Mouse (Mus musculus) MEL (cell line): ENCODE measurements around the gene Nipsnap2. TPM values are rescaled to one million over a fixed set of nuclear protein-coding genes. Genes with fewer than 3 reads are reported as not detected.

Source experiments
- DNase-seq: peaks from one replicate; pipeline ENCODE4 v3.0.0; 2011; ENCODE audit warnings: low read depth, low spot score
- H3K27ac ChIP-seq: 2 replicates; pipeline ENCODE4 v1.5.1; 2012; ENCODE audit warnings: low read depth, mild to moderate bottlenecking, control low read depth, low read length, moderate library complexity; ENCODE audit not compliant: control insufficient read depth
- H3K27me3 ChIP-seq, 2 experiments: fragments of 150-350 bp in 1 of 2; sonication (generic) in 1 of 2; 2 replicates each; pipeline ENCODE4 v1.6.1; 2012; ENCODE audit warnings: low read length in 2 of 2, mild to moderate bottlenecking in 2 of 2, improper control_type of control experiment in 1 of 2, moderate library complexity in 1 of 2; ENCODE audit not compliant: insufficient read depth in 2 of 2, control insufficient read depth in 1 of 2
- H3K36me3 ChIP-seq, 2 experiments: 2 replicates each; pipeline ENCODE4 v1.6.1; 2012 to 2014; ENCODE audit warnings: low read length in 2 of 2, improper control_type of control experiment in 1 of 2, inconsistent platforms in 1 of 2, mild to moderate bottlenecking in 1 of 2; ENCODE audit not compliant: insufficient read depth in 2 of 2, control insufficient read depth in 1 of 2
- H3K4me1 ChIP-seq, 2 experiments: fragments of 150-350 bp in 1 of 2; sonication (generic) in 1 of 2; 2 replicates each; pipeline ENCODE4 v1.6.1; 2012; ENCODE audit warnings: low read length in 2 of 2, improper control_type of control experiment in 1 of 2, mild to moderate bottlenecking in 1 of 2; ENCODE audit not compliant: insufficient read depth in 2 of 2, control insufficient read depth in 1 of 2
- H3K4me3 ChIP-seq, 2 experiments: fragments of 150-350 bp in 1 of 2; sonication (generic) in 1 of 2; 2 replicates each; pipeline ENCODE4 v1.5.1; 2012; ENCODE audit warnings: low read depth in 2 of 2, low read length in 2 of 2, mild to moderate bottlenecking in 2 of 2, moderate library complexity in 2 of 2, control low read depth in 1 of 2, improper control_type of control experiment in 1 of 2; ENCODE audit not compliant: control insufficient read depth in 1 of 2, insufficient read depth in 1 of 2
- H3K79me2 ChIP-seq: 2 replicates; pipeline ENCODE4 v1.6.1; 2012; ENCODE audit warnings: mild to moderate bottlenecking, low read length, moderate library complexity; ENCODE audit not compliant: control insufficient read depth, poor library complexity, insufficient read depth
- H3K9ac ChIP-seq: 2 replicates; pipeline ENCODE4 v1.6.1; 2012; ENCODE audit warnings: low read depth, mild to moderate bottlenecking, control low read depth, low read length, moderate library complexity; ENCODE audit not compliant: control insufficient read depth, poor library complexity, severe bottlenecking
- H3K9me3 ChIP-seq: fragments of 150-350 bp; sonication (generic); replicated peaks from 2 replicates; pipeline ENCODE4 v1.6.1; 2012; ENCODE audit warnings: mild to moderate bottlenecking, low read length, improper control_type of control experiment, moderate library complexity; ENCODE audit not compliant: insufficient read depth
- CTCF ChIP-seq, 3 experiments: IDR thresholded peaks in 2 of 3; conservative IDR thresholded peaks in 1 of 3; 2 replicates each; pipeline ENCODE4 v1.5.1; 2011 to 2012; ENCODE audit warnings: low read length in 3 of 3, low read depth in 2 of 3, mild to moderate bottlenecking in 2 of 3, improper control_type of control experiment in 1 of 3, inconsistent platforms in 1 of 3, mixed read lengths in 1 of 3, moderate library complexity in 1 of 3; ENCODE audit not compliant: control insufficient read depth in 1 of 3, insufficient read depth in 1 of 3, poor library complexity in 1 of 3, severe bottlenecking in 1 of 3
- E2F4 ChIP-seq: IDR thresholded peaks from 2 replicates; pipeline ENCODE4 v1.6.1; 2011; ENCODE audit warnings: low read depth, low read length, improper control_type of control experiment, borderline replicate concordance
- ETS1 ChIP-seq: IDR thresholded peaks from 2 replicates; pipeline ENCODE4 v1.6.1; 2012; ENCODE audit warnings: low read depth, mild to moderate bottlenecking, inconsistent platforms, low read length, improper control_type of control experiment, moderate library complexity
- GATA1 ChIP-seq: IDR thresholded peaks from 2 replicates; pipeline ENCODE4 v1.6.1; 2011; ENCODE audit warnings: low read depth, low read length, improper control_type of control experiment
- HCFC1 ChIP-seq: IDR thresholded peaks from 2 replicates; pipeline ENCODE4 v1.6.1; 2012; ENCODE audit warnings: low read depth, mild to moderate bottlenecking, inconsistent platforms, low read length, improper control_type of control experiment, moderate library complexity
- MAFK ChIP-seq: IDR thresholded peaks from 2 replicates; pipeline ENCODE4 v1.6.1; 2011; ENCODE audit warnings: low read depth, mild to moderate bottlenecking, low read length, improper control_type of control experiment, borderline replicate concordance
- MAZ ChIP-seq: IDR thresholded peaks from 2 replicates; pipeline ENCODE4 v1.6.1; 2012; ENCODE audit warnings: low read depth, mild to moderate bottlenecking, inconsistent platforms, low read length, improper control_type of control experiment
- MEF2A ChIP-seq: IDR thresholded peaks from 2 replicates; pipeline ENCODE4 v1.6.1; 2014; ENCODE audit warnings: low read depth, mild to moderate bottlenecking, inconsistent platforms, low read length, improper control_type of control experiment; ENCODE audit not compliant: poor library complexity, insufficient replicate concordance, severe bottlenecking; ENCODE audit errors: extremely low read depth
- MYB ChIP-seq: IDR thresholded peaks from 2 replicates; pipeline ENCODE4 v1.6.1; 2011; ENCODE audit warnings: mild to moderate bottlenecking, low read depth, low read length, improper control_type of control experiment
- MYC ChIP-seq: IDR thresholded peaks from 2 replicates; pipeline ENCODE4 v1.6.1; 2011; ENCODE audit warnings: low read depth, mild to moderate bottlenecking, low read length, improper control_type of control experiment, moderate library complexity
- NRF1 ChIP-seq: IDR thresholded peaks from 2 replicates; pipeline ENCODE4 v1.6.1; 2014; ENCODE audit warnings: low read depth, mild to moderate bottlenecking, inconsistent platforms, low read length, improper control_type of control experiment, moderate library complexity; ENCODE audit not compliant: poor library complexity, insufficient read depth, severe bottlenecking
- POLR2AphosphoS5 ChIP-seq: IDR thresholded peaks from 2 replicates; pipeline ENCODE4 v1.6.1; 2012; ENCODE audit warnings: low read depth, borderline replicate concordance, mild to moderate bottlenecking, inconsistent platforms, low read length, moderate library complexity, mixed read lengths
- RAD21 ChIP-seq: IDR thresholded peaks from 2 replicates; pipeline ENCODE4 v1.6.1; 2011; ENCODE audit warnings: mild to moderate bottlenecking, low read depth, low read length, improper control_type of control experiment
- RCOR1 ChIP-seq: IDR thresholded peaks from 2 replicates; pipeline ENCODE4 v1.6.1; 2012; ENCODE audit warnings: low read depth, mild to moderate bottlenecking, inconsistent platforms, low read length, improper control_type of control experiment
- SIN3A ChIP-seq: IDR thresholded peaks from 2 replicates; pipeline ENCODE4 v1.6.1; 2012; ENCODE audit warnings: low read length, improper control_type of control experiment, inconsistent platforms
- SMC3 ChIP-seq: IDR thresholded peaks from 2 replicates; pipeline ENCODE4 v1.6.1; 2011; ENCODE audit warnings: low read depth, low read length, improper control_type of control experiment
- TAL1 ChIP-seq: IDR thresholded peaks from 2 replicates; pipeline ENCODE4 v1.6.1; 2012; ENCODE audit warnings: mild to moderate bottlenecking, inconsistent platforms, low read length, moderate library complexity, mixed read lengths
- TBP ChIP-seq: IDR thresholded peaks from 2 replicates; pipeline ENCODE4 v1.8.0; 2011; ENCODE audit warnings: low read depth, low read length, improper control_type of control experiment
- TCF12 ChIP-seq: IDR thresholded peaks from 2 replicates; pipeline ENCODE4 v1.6.1; 2014; ENCODE audit warnings: low read depth, mild to moderate bottlenecking, inconsistent platforms, low read length, improper control_type of control experiment, moderate library complexity
- UBTF ChIP-seq: IDR thresholded peaks from 2 replicates; pipeline ENCODE4 v1.6.1; 2012; ENCODE audit warnings: low read depth, mild to moderate bottlenecking, inconsistent platforms, low read length, improper control_type of control experiment, moderate library complexity, borderline replicate concordance; ENCODE audit not compliant: insufficient read depth
- USF1 ChIP-seq: IDR thresholded peaks from 2 replicates; pipeline ENCODE4 v1.6.1; 2014; ENCODE audit warnings: low read depth, mild to moderate bottlenecking, inconsistent platforms, low read length, improper control_type of control experiment, moderate library complexity
- ZC3H11A ChIP-seq: IDR thresholded peaks from 2 replicates; pipeline ENCODE4 v1.6.1; 2012; ENCODE audit warnings: low read depth, mild to moderate bottlenecking, inconsistent platforms, low read length, improper control_type of control experiment
- ZNF384 ChIP-seq: IDR thresholded peaks from 2 replicates; pipeline ENCODE4 v1.6.1; 2012; ENCODE audit warnings: low read depth, mild to moderate bottlenecking, inconsistent platforms, low read length, improper control_type of control experiment
- polyA plus RNA-seq, 2 experiments: library from polyadenylated mRNA; stranded (reverse) in 1 of 2; unstranded in 1 of 2; fragments of >175 nt in 1 of 2; fragments of >200 nt in 1 of 2; gene quantifications; 2 replicates each; pipeline versions ENCODE4 v1.2.1 to v1.2.4; 2012; ENCODE audit warnings: low replicate concordance in 2 of 2, low read depth in 1 of 2; ENCODE audit not compliant: insufficient read length in 2 of 2, insufficient read depth in 1 of 2, missing spikeins in 1 of 2
- total RNA-seq: library from RNA; depleted of rRNA; stranded (reverse); fragments of 300-350 nt; gene quantifications from 2 replicates; pipeline ENCODE4 v1.2.3, GENCODE M21; 2012

Nipsnap2 gene
- total and polyA plus RNA-seq, 3 experiments: 34.2 to 35.7 TPM; not detected in 1

DNA sequence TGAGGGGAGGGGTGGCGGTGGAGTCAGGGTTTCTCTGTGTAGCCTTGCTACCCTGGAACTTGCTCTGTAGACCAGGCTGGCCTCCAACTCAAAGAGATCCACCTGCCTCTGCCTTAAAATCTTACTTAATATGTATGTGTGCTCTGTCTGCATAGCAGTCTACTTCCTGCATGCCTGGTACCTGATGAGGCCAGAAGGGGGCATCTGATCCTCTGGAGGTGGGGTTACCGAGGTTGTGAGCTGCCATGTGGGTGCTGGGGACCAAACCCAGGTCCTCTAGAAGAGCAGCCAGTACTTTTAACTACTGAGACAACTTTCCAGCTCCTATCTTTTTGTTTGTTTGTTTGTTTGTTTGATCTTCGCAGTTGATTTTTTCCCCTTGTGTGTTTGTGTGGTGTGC is 55.3 kb downstream of the Nipsnap2 start:
- Histone ChIP-seq H3K36me3 (peaks cover 0 to 8% of the 10 kb centered on the region in 2 experiments; a peak in 2 of 4 replicates), H3K9ac (no peak overlapping the region), H3K4me3 (no peak overlapping the region), H3K9me3 (no peaks in the 10 kb centered on the region), H3K27me3 (no peaks in the 10 kb centered on the region), H3K27ac (no peak overlapping the region)
- peak; percentile 42 for DNase-seq
- peak in 2 of 3 experiments; percentile 13 to 26; a peak in 3 of 6 replicates for TF ChIP-seq CTCF (IDR thresholded peaks at IDR 0.05 in 2 of 3, conservative IDR thresholded peaks at IDR 0.05 in 1 of 3; ENCODE audit: control insufficient read depth in 1 of 3, insufficient read depth in 1 of 3, low read depth in 2 of 3, low read length in 3 of 3, poor library complexity in 1 of 3, severe bottlenecking in 1 of 3)
- TF ChIP-seq MAZ: no peak
- TF ChIP-seq, all 39 proteins: peak for 1
- Histone ChIP-seq H3K79me2 (peaks cover 15% of the 10 kb centered on the region), H3K4me1 (peaks cover 0 to 2% of the 10 kb centered on the region in 2 experiments; a peak in 2 of 4 replicates)

DNA sequence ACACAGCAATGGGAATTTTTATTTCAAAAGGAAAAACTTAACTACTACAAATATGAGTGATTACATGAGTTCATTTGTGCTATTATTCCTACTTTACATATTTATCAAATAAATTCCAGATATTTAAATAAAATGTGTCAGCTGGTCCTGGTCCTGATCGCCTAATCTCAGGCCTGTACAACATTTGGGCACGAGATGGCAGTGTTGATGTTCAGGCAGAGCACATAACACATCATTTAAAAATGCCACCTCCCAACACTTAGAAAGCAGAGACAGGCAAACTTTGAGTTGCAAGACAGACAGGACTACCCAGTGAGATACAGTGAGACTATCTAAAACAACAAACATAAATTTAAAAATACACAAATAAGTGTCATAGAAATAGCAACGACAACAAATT is 57.3 kb downstream of the Nipsnap2 start:
- H3K27me3 ChIP-seq: no peaks in the 10 kb centered on the region
- H3K9ac ChIP-seq: no peak overlapping the region
- no peak overlapping the region for H3K27ac ChIP-seq
- peaks cover 0 to 6% of the 10 kb centered on the region in 2 experiments; a peak in 2 of 4 replicates for H3K4me1 ChIP-seq
- H3K4me3 ChIP-seq: no peak overlapping the region
- 0 out of 2 replicates have a peak, but pooled peaks have one; percentile 43 for TF ChIP-seq USF1
- TF ChIP-seq SIN3A: peak; percentile 44
- TF ChIP-seq MYB: no peak
- TF ChIP-seq CTCF (IDR thresholded peaks at IDR 0.05 in 2 of 3, conservative IDR thresholded peaks at IDR 0.05 in 1 of 3; ENCODE audit: control insufficient read depth in 1 of 3, insufficient read depth in 1 of 3, low read depth in 2 of 3, low read length in 3 of 3, poor library complexity in 1 of 3, severe bottlenecking in 1 of 3): peak; percentile 52 to 86 (median 65)
- TF ChIP-seq MAZ: no peak
- 0 out of 2 replicates have a peak, but pooled peaks have one; percentile 8 for TF ChIP-seq GATA1
- 0 out of 2 replicates have a peak, but pooled peaks have one; percentile 23 for TF ChIP-seq ETS1
- no peak for TF ChIP-seq E2F4
- no peak for TF ChIP-seq UBTF
- no peak for TF ChIP-seq RCOR1
- 0 out of 2 replicates have a peak, but pooled peaks have one; percentile 36 for TF ChIP-seq ZNF384
- TF ChIP-seq TAL1: no peak
- TF ChIP-seq TBP: no peak
- TF ChIP-seq HCFC1: no peak
- TF ChIP-seq POLR2AphosphoS5: no peak
- TF ChIP-seq SMC3: peak; percentile 68
- peak; percentile 61 for TF ChIP-seq ZC3H11A
- no peak for TF ChIP-seq MEF2A
- no peak for TF ChIP-seq MAFK
- TF ChIP-seq NRF1: no peak
- no peak for TF ChIP-seq TCF12
- TF ChIP-seq MYC: no peak
- TF ChIP-seq RAD21: peak; percentile 75
- peaks cover 15% of the 10 kb centered on the region for H3K79me2 ChIP-seq
- DNase-seq: peak; percentile 81
- H3K9me3 ChIP-seq: no peaks in the 10 kb centered on the region
- peaks cover 0 to 13% of the 10 kb centered on the region in 2 experiments; a peak in 2 of 4 replicates for H3K36me3 ChIP-seq
